Mouse (Mus musculus) Patski (cell line): ENCODE results near the gene Cdh4. TPM values are rescaled to one million over a fixed set of nuclear protein-coding genes. Genes with fewer than 3 reads are reported as not detected.

Experiments
- ATAC-seq: fragments of 100-300 bp; one replicate; pipeline ENCODE4 v1.8.0; 2021
- CTCF ChIA-PET: fragments of 350-600 bp; sonication (Branson Sonifier 250); formaldehyde crosslinking; loops from one replicate; lab custom pipeline; 2022; ENCODE audit warnings: inconsistent platforms; lab: Charles Lee
- POLR2A ChIA-PET: fragments of 350-600 bp; sonication (Branson Sonifier 250); formaldehyde crosslinking; loops from one replicate; lab custom pipeline; 2022; ENCODE audit warnings: antibody characterized with exemption, inconsistent platforms; lab: Charles Lee
- DNase-seq: peaks from one replicate; pipeline ENCODE4 v3.0.0-alpha.2; 2011; ENCODE audit warnings: low read depth, low spot score
- H3K27me3 ChIP-seq: fragments of 371-371 bp; one replicate; pipeline ENCODE4 v1.5.1; 2021
- CTCF ChIP-seq: fragments of 100-300 bp; IDR thresholded peaks from one replicate; pipeline ENCODE4 v1.5.1; 2021
- in situ Hi-C: fragments of 300-500 bp; cut with MboI; formaldehyde crosslinking; loops from 3 replicates; pipeline ENCODE4 v1.11.1; 2018; ENCODE audit warnings: low pct_unique_long_range_greater_than_20kb, mixed read lengths
- polyA plus RNA-seq: library from polyadenylated mRNA; unstranded; gene quantifications from one replicate; pipeline ENCODE4 v1.2.3, GENCODE M21; 2021

The Cdh4 gene
- polyA plus RNA-seq, 1 experiment from 2014 or later = not detected

GRCm38 (mm10) chr2:179538535-179538934, 96.3 kb downstream of the Cdh4 start:
- no peak for TF ChIP-seq CTCF
- ChIA-PET CTCF (no interaction called here), POLR2A (no interaction called here)
- H3K27me3 ChIP-seq = no peaks in the 10 kb centered on the region
- in situ Hi-C loops = no loop called here
- DNase-seq (no peak), ATAC-seq (no peak)

GRCm38 (mm10) chr2:179539532-179540245, 97.5 kb downstream of the Cdh4 start:
- DNase-seq (no peak), ATAC-seq (no peak)
- TF ChIP-seq CTCF = no peak
- H3K27me3 ChIP-seq = no peaks in the 10 kb centered on the region
- in situ Hi-C loops = no loop called here
- ChIA-PET POLR2A (no interaction called here), CTCF (no interaction called here)

- DNase-seq = no peak
- in situ Hi-C loops = no loop called here
- no peaks in the 10 kb centered on the region for H3K27me3 ChIP-seq
- ChIA-PET POLR2A (interaction anchor here (0.7 kb wide), 1 partner anchor 46 kb away, joined by 3 read pairs; no protein-coding TSS in a partner anchor), CTCF (no interaction called here)
- ATAC-seq = no peak
- no peak for TF ChIP-seq CTCF
Measured at GRCm38 (mm10) chr2:179541096-179541495, 98.9 kb downstream of the Cdh4 start.

GRCm38 (mm10) chr2:179547627-179548026, 105.4 kb downstream of the Cdh4 start:
- TF ChIP-seq CTCF = no peak
- ChIA-PET POLR2A (no interaction called here), CTCF (interaction anchor here (1.0 kb wide), 1 partner anchor 23 kb away, joined by 3 read pairs; no protein-coding TSS in a partner anchor)
- in situ Hi-C loops = no loop called here
- DNase-seq = no peak
- ATAC-seq = no peak
- no peaks in the 10 kb centered on the region for H3K27me3 ChIP-seq

GRCm38 (mm10) chr2:179555928-179556327, 113.7 kb downstream of the Cdh4 start:
- ATAC-seq (no peak), DNase-seq (no peak)
- no peaks in the 10 kb centered on the region for H3K27me3 ChIP-seq
- ChIA-PET POLR2A (no interaction called here), CTCF (no interaction called here)
- in situ Hi-C loops = no loop called here
- no peak for TF ChIP-seq CTCF

GRCm38 (mm10) chr2:179562350-179562749, 120.1 kb downstream of the Cdh4 start:
- no peak for ATAC-seq
- ChIA-PET POLR2A (interaction anchor here (0.6 kb wide), 1 partner anchor 10 kb away, joined by 7 read pairs; no protein-coding TSS in a partner anchor), CTCF (no interaction called here)
- DNase-seq = no peak
- H3K27me3 ChIP-seq = no peaks in the 10 kb centered on the region
- in situ Hi-C loops = no loop called here
- no peak for TF ChIP-seq CTCF

- ATAC-seq (no peak), DNase-seq (no peak)
- TF ChIP-seq CTCF = no peak
- H3K27me3 ChIP-seq = no peaks in the 10 kb centered on the region
- CTCF ChIA-PET = no interaction called here
- in situ Hi-C loops = no loop called here
- POLR2A ChIA-PET = no interaction called here
Measured at GRCm38 (mm10) chr2:179565611-179566010, 123.4 kb downstream of the Cdh4 start.

- H3K27me3 ChIP-seq = no peaks in the 10 kb centered on the region
- no peak for TF ChIP-seq CTCF
- in situ Hi-C loops = no loop called here
- ChIA-PET CTCF (no interaction called here), POLR2A (no interaction called here)
- DNase-seq = no peak
- ATAC-seq = no peak
Measured at GRCm38 (mm10) chr2:179567886-179568285, 125.7 kb downstream of the Cdh4 start.

- no peak for TF ChIP-seq CTCF
- CTCF ChIA-PET = no interaction called here
- POLR2A ChIA-PET = no interaction called here
- in situ Hi-C loops = no loop called here
- DNase-seq (no peak), ATAC-seq (no peak)
- no peaks in the 10 kb centered on the region for H3K27me3 ChIP-seq
Measured at GRCm38 (mm10) chr2:179569171-179569570, 126.9 kb downstream of the Cdh4 start.

- no peaks in the 10 kb centered on the region for H3K27me3 ChIP-seq
- DNase-seq (no peak), ATAC-seq (no peak)
- ChIA-PET CTCF (interaction anchor here (0.7 kb wide), 1 partner anchor 24 kb away, joined by 3 read pairs; no protein-coding TSS in a partner anchor), POLR2A (no interaction called here)
- in situ Hi-C loops = no loop called here
- no peak for TF ChIP-seq CTCF
Measured at GRCm38 (mm10) chr2:179571175-179571769, 129.0 kb downstream of the Cdh4 start.

GRCm38 (mm10) chr2:179573331-179573730, 131.1 kb downstream of the Cdh4 start:
- TF ChIP-seq CTCF = no peak
- ATAC-seq (no peak), DNase-seq (no peak)
- ChIA-PET POLR2A (no interaction called here), CTCF (no interaction called here)
- in situ Hi-C loops = no loop called here
- no peaks in the 10 kb centered on the region for H3K27me3 ChIP-seq
